Mouse (Mus musculus) neural tube, embryonic 10.5 days (tissue): ENCODE data around the gene Zcrb1.
A peak's percentile ranks its signal among the peaks of the same experiment; 100 is the strongest.
"Not testable (repeated sequence)": the region's sequence is repeated elsewhere in the genome, so short reads cannot be mapped to it uniquely, and the experiment has no call there.

ENCODE experiments used
- DNase-seq: peaks from one replicate; pipeline ENCODE4 v3.0.0-alpha.2; 2017; ENCODE audit warnings: low spot score; ENCODE audit errors: extremely low spot score

The Zcrb1 gene

GRCm38 (mm10) chr15:93372525-93373119 is 25.5 kb downstream of the Zcrb1 start:
- DNase-seq = not testable (repeated sequence)

DNA sequence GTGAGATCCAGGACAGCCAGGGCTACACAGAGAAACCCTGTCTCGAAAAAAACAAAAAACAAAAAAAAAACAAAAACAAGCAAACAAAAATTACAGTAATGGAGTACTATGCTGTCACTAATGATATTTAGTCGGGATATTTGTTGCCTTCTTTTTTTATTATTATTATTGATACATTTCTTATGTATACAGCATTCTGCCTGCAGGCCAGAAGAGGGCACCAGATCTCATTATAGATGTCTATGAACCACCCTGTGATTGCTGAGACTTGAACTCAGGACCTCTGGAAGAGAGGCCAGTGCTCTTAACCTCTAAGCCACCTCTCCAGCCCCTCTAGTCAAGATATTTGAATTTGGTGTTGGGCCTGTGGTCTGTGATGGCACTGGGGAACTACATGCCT is 26.3 kb downstream of the Zcrb1 start:
- no peak for DNase-seq

DNA sequence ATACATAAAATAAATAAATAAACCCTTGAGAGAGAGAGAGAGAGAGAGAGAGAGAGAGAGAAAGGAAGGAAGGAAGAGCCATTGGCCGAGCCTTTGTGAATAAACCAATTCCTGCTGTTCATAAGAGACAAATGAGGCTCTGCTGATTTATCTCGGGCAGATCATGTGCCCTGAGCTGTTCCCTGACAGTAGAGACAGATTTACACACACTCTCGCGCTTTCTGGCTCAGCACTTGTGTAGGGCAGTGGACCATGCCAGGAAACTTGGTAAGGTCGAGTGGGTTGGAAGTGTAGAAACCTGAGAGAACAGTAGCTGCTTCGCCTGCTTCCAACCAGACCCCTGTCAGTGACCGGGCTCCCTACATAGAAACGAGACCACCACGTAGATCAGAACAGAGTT is 29.6 kb downstream of the Zcrb1 start:
- no peak for DNase-seq

DNA sequence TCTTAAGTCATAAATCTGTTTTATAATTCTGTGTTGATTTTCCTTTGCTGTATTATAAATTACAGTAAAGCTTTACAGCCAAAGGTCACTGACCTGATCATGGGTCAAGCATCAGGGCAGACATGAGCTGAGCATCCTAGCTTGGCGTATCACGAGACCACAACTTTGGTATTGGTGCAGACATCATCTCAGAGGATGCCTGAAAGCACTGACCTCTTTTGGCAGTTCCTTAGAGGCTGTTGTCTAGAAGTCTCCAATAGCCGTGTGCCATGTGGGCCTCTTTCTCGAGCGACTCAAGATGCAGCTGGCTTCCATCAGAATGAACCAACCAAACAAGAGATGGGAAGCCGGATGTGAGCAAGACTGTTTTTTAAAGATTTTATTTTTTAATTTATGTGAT is 32.6 kb downstream of the Zcrb1 start:
- no peak for DNase-seq

DNA sequence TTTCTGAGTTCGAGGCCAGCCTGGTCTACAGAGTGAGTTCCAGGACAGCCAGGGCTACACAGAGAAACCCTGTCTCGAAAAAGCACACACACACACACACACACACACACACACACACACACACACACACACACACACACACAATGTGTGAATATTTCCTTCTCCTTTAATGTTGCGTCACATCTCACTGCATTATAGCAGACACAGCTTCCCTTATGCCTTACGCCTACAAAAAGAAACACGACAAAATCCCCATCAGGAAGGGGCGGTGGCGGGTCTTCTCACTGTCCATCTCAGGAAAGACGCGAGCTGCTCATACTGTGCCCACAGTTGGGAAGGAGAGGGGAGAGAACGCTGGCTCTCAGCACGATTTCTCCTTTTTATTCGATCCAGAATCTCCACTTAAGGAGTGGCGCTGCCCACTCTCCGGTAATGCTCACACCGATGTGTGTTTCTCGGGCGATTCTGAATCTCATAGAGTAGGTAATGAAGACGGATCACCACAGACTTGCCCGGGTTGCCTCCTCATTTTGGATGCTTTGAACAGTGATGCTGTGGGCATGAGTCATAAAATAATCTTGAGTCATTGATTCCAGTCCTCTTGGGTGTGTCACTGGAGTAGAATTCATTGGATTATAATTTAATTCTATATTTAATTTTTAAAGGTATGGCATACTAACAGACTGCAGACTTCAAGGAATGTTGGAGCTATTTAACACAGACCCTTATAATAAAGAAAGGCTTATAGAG is 39.6 kb downstream of the Zcrb1 start:
- no peak for DNase-seq

GRCm38 (mm10) chr15:93340630-93341379 is 57.3 kb downstream of the Zcrb1 start:
- no peak for DNase-seq

DNA sequence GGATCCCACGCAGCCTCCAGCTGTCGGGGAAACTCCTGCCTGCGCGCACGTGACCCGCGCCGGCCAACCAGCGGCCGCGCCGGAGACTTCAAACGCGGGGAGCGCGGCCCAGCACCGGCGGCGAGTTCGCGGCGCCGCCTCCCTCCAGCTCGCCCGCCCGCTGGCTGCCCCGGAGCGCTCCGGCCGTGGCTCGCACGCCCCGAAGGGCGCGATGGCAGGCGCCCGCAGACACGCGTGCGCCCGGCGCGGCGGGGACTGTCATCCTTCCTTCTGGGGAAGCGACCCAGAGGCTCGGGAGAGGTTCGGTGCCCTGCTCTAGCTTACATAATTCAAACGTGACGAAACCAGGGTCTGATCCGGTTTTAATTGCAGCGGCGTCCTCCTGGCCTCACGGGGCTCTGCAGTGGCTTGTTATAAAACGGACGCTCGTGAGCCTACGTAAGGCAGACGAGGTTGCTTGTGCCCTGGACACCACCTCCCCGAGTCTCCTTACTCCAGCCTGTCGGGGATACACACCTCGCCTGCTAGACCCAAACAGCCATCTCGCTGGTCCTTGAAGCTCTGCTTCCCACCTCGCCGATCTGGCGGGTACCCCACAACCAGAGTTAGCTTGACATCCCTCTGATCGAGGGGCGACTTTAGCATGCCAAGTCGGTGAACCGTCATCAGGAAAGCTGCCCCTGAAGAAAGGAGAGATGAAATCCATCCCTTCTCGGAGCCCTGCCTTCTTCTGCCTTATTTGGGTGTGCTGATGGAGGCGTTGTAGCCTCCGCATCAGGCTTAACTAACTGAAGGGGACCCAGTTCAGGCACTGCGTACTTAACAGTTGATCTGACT is 61.0 kb downstream of the Zcrb1 start, which contains the start of gene Yaf2:
Yaf2 (minus strand) TSS at position 11 of the 837 bp plus-strand sequence.
- DNase-seq = peak; percentile 85

GRCm38 (mm10) chr15:93336658-93336924 is 61.5 kb downstream of the Zcrb1 start:
- no peak for DNase-seq
